Mouse (Mus musculus) cerebellum, adult (tissue): ENCODE data around the gene Rap2c.

Experiments
- ATAC-seq: cut with Nextera tagmentation; 2 replicates; pipeline ENCODE4 v1.9.2; 2017; ENCODE audit warnings: mild to moderate bottlenecking, moderate library complexity, mixed read lengths; ENCODE audit not compliant: insufficient number of reproducible peaks, low FRiP score, low TSS enrichment

Rap2c gene

GRCm38 (mm10) chrX:50972145-50972544 lies 45.7 kb downstream of the Rap2c start:
- no peak for ATAC-seq

GRCm38 (mm10) chrX:50969907-50970306 lies 47.9 kb downstream of the Rap2c start:
- no peak for ATAC-seq

- ATAC-seq = no peak
Observed at GRCm38 (mm10) chrX:50968157-50968932, 49.5 kb downstream of the Rap2c start.

- ATAC-seq = no peak
Observed at GRCm38 (mm10) chrX:50965157-50965556, 52.7 kb downstream of the Rap2c start.

GRCm38 (mm10) chrX:50962955-50963354 lies 54.9 kb downstream of the Rap2c start:
- no peak for ATAC-seq
